Mouse (Mus musculus) hindbrain, embryonic 11.5 days (tissue): ENCODE results near the gene F7. TPM values are rescaled to one million over a fixed set of nuclear protein-coding genes. Genes with fewer than 3 reads are reported as not detected.

Experiments used
- ATAC-seq: fragments of 200-750 bp; cut with Nextera tagmentation; 2 replicates; pipeline ENCODE4 v1.8.0; 2017; ENCODE audit warnings: mild to moderate bottlenecking, moderate TSS enrichment, moderate library complexity; ENCODE audit not compliant: low FRiP score
- DNase-seq: peaks from one replicate; pipeline ENCODE4 v3.0.0-alpha.2; 2015; ENCODE audit warnings: low spot score
- H3K27ac ChIP-seq: fragments of 300-500 bp; sonication (generic); 2 replicates; pipeline ENCODE4 v1.5.1; 2014; ENCODE audit warnings: mild to moderate bottlenecking, low read depth, low read length
- H3K27me3 ChIP-seq: fragments of 300-500 bp; sonication (generic); 2 replicates; pipeline ENCODE4 v1.6.1; 2014; ENCODE audit warnings: mild to moderate bottlenecking, low read length, moderate library complexity, mixed read lengths; ENCODE audit not compliant: control insufficient read depth, insufficient read depth
- H3K36me3 ChIP-seq: fragments of 300-500 bp; sonication (generic); 2 replicates; pipeline ENCODE4 v1.6.1; 2014; ENCODE audit warnings: mild to moderate bottlenecking, low read length, moderate library complexity, mixed read lengths; ENCODE audit not compliant: control insufficient read depth, insufficient read depth
- H3K4me1 ChIP-seq: fragments of 300-500 bp; sonication (generic); replicated peaks from 2 replicates; pipeline ENCODE4 v1.6.1; 2014; ENCODE audit warnings: low read length, mixed read lengths; ENCODE audit not compliant: control insufficient read depth, insufficient read depth
- H3K4me2 ChIP-seq: fragments of 300-500 bp; sonication (generic); replicated peaks from 2 replicates; pipeline ENCODE4 v1.6.1; 2014; ENCODE audit warnings: mild to moderate bottlenecking, low read depth, low read length
- H3K4me3 ChIP-seq: fragments of 300-500 bp; sonication (generic); 2 replicates; pipeline ENCODE4 v1.5.1; 2014; ENCODE audit warnings: low read depth, low read length
- H3K9ac ChIP-seq: fragments of 300-500 bp; sonication (generic); 2 replicates; pipeline ENCODE4 v1.6.1; 2014; ENCODE audit warnings: low read depth, low read length
- H3K9me3 ChIP-seq: fragments of 300-500 bp; sonication (generic); 2 replicates; pipeline ENCODE4 v1.6.1; 2016; ENCODE audit warnings: low read length; ENCODE audit not compliant: control insufficient read depth
- WGBS: fragments of 180-500 bp; shearing (Covaris S2); extraction: QIAGEN DNeasy Blood & Tissue Kit; methylation state at CpG from one replicate; pipeline ENCODE4 v1.1.7; 2014; 5-methylcytosine and 5-hydroxymethylcytosine counted together
- polyA plus RNA-seq: library from polyadenylated mRNA; unstranded; fragments of >200 nt; fragmentation: Nextera tagmentation; extraction: Ambion mirVana; gene quantifications from 2 replicates; pipeline ENCODE4 v1.2.1, GENCODE M21; 2014

Gene F7
- 0.23 TPM in 1 of 2 replicates, not detected in the other for polyA plus RNA-seq

GRCm38 (mm10) chr8:13025487-13026224 lies at the start of gene F7:
TSS of gene F7 (plus strand) at chr8:13026034.
- no peaks in the 10 kb centered on the region for H3K27me3 ChIP-seq
- ATAC-seq (no peak), DNase-seq (peak; percentile 30)
- no peak within 1 kb of the TSS for H3K4me2 ChIP-seq
- H3K9ac ChIP-seq, result no peak within 1 kb of the TSS
- H3K9me3 ChIP-seq, result no peaks in the 10 kb centered on the region
- no peaks in the 10 kb centered on the region for H3K36me3 ChIP-seq
- 64% methylated on average over 10 of the region's 10 CpGs for WGBS
- H3K27ac ChIP-seq, result no peak within 1 kb of the TSS
- H3K4me1 ChIP-seq, result no peaks in the 10 kb centered on the region
- no peak within 1 kb of the TSS for H3K4me3 ChIP-seq

GRCm38 (mm10) chr8:12976290-12976689 lies 49.5 kb upstream of the F7 start:
- Histone ChIP-seq H3K27me3 (no peaks in the 10 kb centered on the region), H3K9me3 (no peaks in the 10 kb centered on the region), H3K27ac (no peak overlapping the region), H3K9ac (no peak overlapping the region), H3K4me1 (no peaks in the 10 kb centered on the region), H3K4me2 (no peak overlapping the region), H3K36me3 (peaks cover 2% of the 10 kb centered on the region; the same call in 1 of the 2 replicates), H3K4me3 (no peak overlapping the region)
- DNase-seq (no peak), ATAC-seq (no peak)
- 85% methylated on average over 11 of the region's 11 CpGs for WGBS

GRCm38 (mm10) chr8:12976723-12977122 lies 49.1 kb upstream of the F7 start:
- Histone ChIP-seq H3K9me3 (no peaks in the 10 kb centered on the region), H3K27me3 (no peaks in the 10 kb centered on the region), H3K9ac (no peak overlapping the region), H3K4me2 (no peak overlapping the region), H3K4me3 (no peak overlapping the region), H3K36me3 (peaks cover 2% of the 10 kb centered on the region; the same call in 1 of the 2 replicates), H3K27ac (no peak overlapping the region), H3K4me1 (no peaks in the 10 kb centered on the region)
- 56% methylated on average over 5 of the region's 5 CpGs for WGBS
- DNase-seq (no peak), ATAC-seq (no peak)

GRCm38 (mm10) chr8:12977325-12977724 lies 48.5 kb upstream of the F7 start:
- H3K9ac ChIP-seq, result no peak overlapping the region
- no peak overlapping the region for H3K27ac ChIP-seq
- ATAC-seq (no peak), DNase-seq (no peak)
- no peak overlapping the region for H3K4me3 ChIP-seq
- no peaks in the 10 kb centered on the region for H3K27me3 ChIP-seq
- no peaks in the 10 kb centered on the region for H3K9me3 ChIP-seq
- H3K36me3 ChIP-seq, result peaks cover 2% of the 10 kb centered on the region; the same call in 1 of the 2 replicates
- H3K4me1 ChIP-seq, result no peaks in the 10 kb centered on the region
- WGBS, result 79% methylated on average over 12 of the region's 12 CpGs
- no peak overlapping the region for H3K4me2 ChIP-seq

GRCm38 (mm10) chr8:12978308-12978707 lies 47.5 kb upstream of the F7 start:
- no peak for DNase-seq
- Histone ChIP-seq H3K36me3 (peaks cover 2% of the 10 kb centered on the region; the same call in 1 of the 2 replicates), H3K27me3 (no peaks in the 10 kb centered on the region), H3K4me1 (no peaks in the 10 kb centered on the region), H3K4me2 (no peak overlapping the region), H3K9ac (no peak overlapping the region), H3K9me3 (no peaks in the 10 kb centered on the region), H3K4me3 (no peak overlapping the region), H3K27ac (no peak overlapping the region)
- no peak for ATAC-seq
- WGBS, result 63% methylated on average over 2 of the region's 2 CpGs

GRCm38 (mm10) chr8:12978726-12979125 lies 47.1 kb upstream of the F7 start:
- DNase-seq, result peak; percentile 82
- Histone ChIP-seq H3K4me3 (no peak overlapping the region), H3K4me1 (no peaks in the 10 kb centered on the region), H3K27ac (no peak overlapping the region), H3K36me3 (peaks cover 2% of the 10 kb centered on the region; the same call in 1 of the 2 replicates), H3K9ac (no peak overlapping the region), H3K4me2 (no peak overlapping the region), H3K9me3 (no peaks in the 10 kb centered on the region), H3K27me3 (no peaks in the 10 kb centered on the region)
- WGBS, result 32% methylated on average over 5 of the region's 5 CpGs
- ATAC-seq, result 0 out of 2 replicates have a peak, but pooled peaks have one; percentile 19

DNA sequence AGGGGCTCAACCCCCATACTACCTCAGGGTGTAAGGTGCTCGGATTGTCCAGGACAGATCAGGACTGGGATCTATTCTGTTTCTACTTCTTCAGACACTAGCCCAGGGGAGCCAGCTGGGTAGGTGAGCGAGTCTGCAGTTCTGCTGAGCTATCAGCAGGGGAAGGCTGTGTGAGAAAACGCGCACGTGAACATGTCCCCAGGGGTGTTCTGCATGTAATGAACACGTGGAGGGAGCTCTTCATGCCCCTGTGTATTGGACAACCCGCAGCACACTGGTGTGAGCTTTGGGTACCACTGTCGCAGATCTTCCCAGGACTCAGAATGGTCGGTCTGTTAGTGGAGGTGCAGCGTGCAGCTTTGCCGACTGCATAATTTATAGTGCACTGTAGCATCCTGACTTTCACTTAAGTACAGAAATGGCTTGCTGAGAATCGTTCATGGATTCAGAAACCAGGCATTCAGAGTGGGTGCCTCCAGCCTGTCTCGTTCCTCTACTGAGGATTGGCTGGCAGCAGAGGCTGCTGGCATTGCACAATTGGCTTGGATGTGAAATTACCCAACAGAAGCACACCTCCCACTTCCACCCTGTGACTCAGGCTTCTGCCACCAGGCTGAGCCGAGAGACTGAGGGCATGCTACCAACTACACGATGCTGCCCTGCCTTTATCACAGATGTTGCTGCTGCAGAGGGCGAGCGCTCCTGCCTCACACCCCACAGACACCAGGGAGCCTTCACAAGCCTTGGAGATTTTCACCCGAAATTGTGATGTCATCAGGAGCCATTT lies 42.0 kb upstream of the F7 start:
- Histone ChIP-seq H3K27me3 (no peaks in the 10 kb centered on the region), H3K4me2 (no peak overlapping the region), H3K9me3 (no peaks in the 10 kb centered on the region), H3K4me1 (no peaks in the 10 kb centered on the region), H3K4me3 (no peak overlapping the region), H3K36me3 (0 out of 2 replicates have a peak, but pooled peaks cover 3% of the 10 kb centered on the region), H3K9ac (no peak overlapping the region), H3K27ac (no peak overlapping the region)
- 88% methylated on average over 18 of the region's 18 CpGs for WGBS
- no peak for ATAC-seq
- DNase-seq, result no peak

DNA sequence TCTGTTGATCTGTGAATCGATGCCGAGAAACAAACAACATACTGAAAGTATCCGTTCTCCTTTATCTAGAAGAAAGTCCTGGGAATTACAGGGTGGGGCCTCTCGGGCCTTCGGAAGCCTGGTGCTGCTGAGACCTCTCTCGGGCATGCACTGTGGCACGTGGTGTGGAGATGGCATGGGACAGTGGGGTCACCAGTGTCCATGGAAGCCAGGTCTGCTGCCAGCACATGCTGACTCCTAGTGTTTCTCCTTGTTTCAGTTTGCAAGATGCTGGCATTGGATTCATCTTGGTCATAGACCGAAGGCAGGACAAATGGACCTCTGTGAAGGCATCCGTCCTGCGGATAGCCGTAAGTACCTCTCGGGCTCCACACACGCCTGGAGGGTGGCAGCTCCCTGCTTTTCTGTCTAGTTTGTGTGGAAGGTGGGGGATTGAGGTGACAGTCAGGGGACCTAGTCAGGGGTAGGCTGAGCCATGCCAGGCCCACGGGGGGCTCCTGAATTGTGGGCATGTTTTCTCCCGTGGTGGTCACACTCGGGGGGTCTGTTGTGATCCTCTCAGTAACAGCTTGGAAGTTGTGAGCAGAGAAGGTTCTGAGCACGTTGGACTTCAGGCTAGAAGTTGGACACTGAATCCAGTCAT lies 41.1 kb upstream of the F7 start:
- Histone ChIP-seq H3K36me3 (0 out of 2 replicates have a peak, but pooled peaks cover 3% of the 10 kb centered on the region), H3K4me1 (no peaks in the 10 kb centered on the region), H3K27ac (no peak overlapping the region), H3K4me2 (no peak overlapping the region), H3K27me3 (no peaks in the 10 kb centered on the region), H3K9ac (no peak overlapping the region), H3K4me3 (no peak overlapping the region), H3K9me3 (no peaks in the 10 kb centered on the region)
- ATAC-seq (no peak), DNase-seq (no peak)
- WGBS, result 93% methylated on average over 17 of the region's 17 CpGs
